Mouse (Mus musculus) megakaryocyte, embryonic 14.5 days (primary cell): ENCODE data around the gene Ube2h. TPM values are rescaled to one million over a fixed set of nuclear protein-coding genes. Genes with fewer than 3 reads are reported as not detected.
"Not testable (repeated sequence)": the region's sequence is repeated elsewhere in the genome, so short reads cannot be mapped to it uniquely, and the experiment has no call there.

Source experiments
- H3K27me3 ChIP-seq: replicated peaks from 2 replicates; pipeline ENCODE3; 2012; ENCODE audit warnings: inconsistent platforms
- H3K36me3 ChIP-seq: replicated peaks from 2 replicates; pipeline ENCODE3; 2012; ENCODE audit warnings: low read length, inconsistent platforms, mixed read lengths
- H3K4me1 ChIP-seq: 2 replicates; pipeline ENCODE4 v1.6.1; 2012; ENCODE audit warnings: inconsistent platforms
- H3K4me3 ChIP-seq: replicated peaks from 2 replicates; pipeline ENCODE3; 2012; ENCODE audit warnings: moderate library complexity, mild to moderate bottlenecking, inconsistent platforms
- H3K9me3 ChIP-seq: 2 replicates; pipeline ENCODE4 v1.6.1; 2012; ENCODE audit warnings: inconsistent platforms
- FLI1 ChIP-seq: IDR thresholded peaks from 2 replicates; pipeline ENCODE4 v1.6.1; 2012; ENCODE audit warnings: low read length, inconsistent platforms, mixed read lengths
- GATA1 ChIP-seq: IDR thresholded peaks from 3 replicates; pipeline ENCODE4 v1.6.1; 2012; ENCODE audit warnings: mixed read lengths, low read length, inconsistent platforms, borderline replicate concordance
- polyA plus RNA-seq: library from polyadenylated mRNA; stranded (reverse); fragments of >175 nt; gene quantifications from 2 replicates; pipeline ENCODE4 v1.2.3, GENCODE M21; 2012; ENCODE audit warnings: low replicate concordance; ENCODE audit not compliant: insufficient read depth

Gene Ube2h
- polyA plus RNA-seq, 1 experiment: 20.5 TPM

GRCm38 (mm10) chr6:30330706-30331105 lies 26.4 kb upstream of the Ube2h start:
- Histone ChIP-seq H3K9me3 (no peaks in the 10 kb centered on the region), H3K4me1 (peaks cover 69% of the 10 kb centered on the region), H3K27me3 (no peaks in the 10 kb centered on the region), H3K36me3 (no peaks in the 10 kb centered on the region), H3K4me3 (no peak overlapping the region)
- TF ChIP-seq FLI1: no peak
- no peak for TF ChIP-seq GATA1

- peak overlapping the region; percentile 56 for H3K4me3 ChIP-seq
- no peaks in the 10 kb centered on the region for H3K36me3 ChIP-seq
- no peaks in the 10 kb centered on the region for H3K27me3 ChIP-seq
- TF ChIP-seq GATA1: peak; percentile 58; the same call in 1 of the 3 replicates
- peak; percentile 87 for TF ChIP-seq FLI1
- no peaks in the 10 kb centered on the region for H3K9me3 ChIP-seq
- peaks cover 73% of the 10 kb centered on the region for H3K4me1 ChIP-seq
Measured at GRCm38 (mm10) chr6:30325932-30326501, 21.7 kb upstream of the Ube2h start.

- Histone ChIP-seq H3K9me3 (peaks cover 4% of the 10 kb centered on the region; the same call in 1 of the 2 replicates), H3K27me3 (no peaks in the 10 kb centered on the region)
Measured at GRCm38 (mm10) chr6:30321002-30321401, 16.7 kb upstream of the Ube2h start.

GRCm38 (mm10) chr6:30319216-30319615 lies 14.9 kb upstream of the Ube2h start:
- no peaks in the 10 kb centered on the region for H3K36me3 ChIP-seq
- no peak for TF ChIP-seq FLI1
- TF ChIP-seq GATA1: no peak
- H3K4me3 ChIP-seq: no peak overlapping the region
- H3K4me1 ChIP-seq: peaks cover 30% of the 10 kb centered on the region
- H3K27me3 ChIP-seq: no peaks in the 10 kb centered on the region
- peaks cover 4% of the 10 kb centered on the region; the same call in 1 of the 2 replicates for H3K9me3 ChIP-seq

More at GRCm38 (mm10) chr6:30321002-30321401, 16.7 kb upstream of the Ube2h start:
- TF ChIP-seq FLI1 (no peak), GATA1 (no peak)
- peaks cover 42% of the 10 kb centered on the region for H3K4me1 ChIP-seq
- peak overlapping the region; percentile 70 for H3K4me3 ChIP-seq
- H3K36me3 ChIP-seq: no peaks in the 10 kb centered on the region

GRCm38 (mm10) chr6:30312006-30312405 lies 7.7 kb upstream of the Ube2h start:
- Histone ChIP-seq H3K4me3 (no peak overlapping the region), H3K27me3 (no peaks in the 10 kb centered on the region), H3K4me1 (peaks cover 46% of the 10 kb centered on the region), H3K36me3 (peaks cover 5% of the 10 kb centered on the region), H3K9me3 (peaks cover 11% of the 10 kb centered on the region)
- TF ChIP-seq FLI1 (no peak), GATA1 (no peak)

- Histone ChIP-seq H3K27me3 (no peaks in the 10 kb centered on the region), H3K9me3 (peaks cover 11% of the 10 kb centered on the region), H3K4me1 (peaks cover 69% of the 10 kb centered on the region), H3K36me3 (peaks cover 3% of the 10 kb centered on the region), H3K4me3 (peak overlapping the region; percentile 76)
- no peak for TF ChIP-seq GATA1
- no peak for TF ChIP-seq FLI1
Measured at GRCm38 (mm10) chr6:30308751-30309150, 4.4 kb upstream of the Ube2h start.

- H3K36me3 ChIP-seq: no peaks in the 10 kb centered on the region
- no peaks in the 10 kb centered on the region for H3K27me3 ChIP-seq
- TF ChIP-seq GATA1 (0 out of 3 replicates have a peak, but pooled peaks have one; percentile 15), FLI1 (no peak)
- H3K4me1 ChIP-seq: peaks cover 69% of the 10 kb centered on the region
- H3K4me3 ChIP-seq: peak overlapping the region; percentile 60
- H3K9me3 ChIP-seq: 0 out of 2 replicates have a peak, but pooled peaks cover under 1% of the 10 kb centered on the region
Measured at GRCm38 (mm10) chr6:30307691-30308090, 3.4 kb upstream of the Ube2h start.

GRCm38 (mm10) chr6:30303771-30304398 lies 454 bp downstream of the Ube2h start:
- H3K9me3 ChIP-seq, H3K27me3 ChIP-seq: not testable (repeated sequence)
- Histone ChIP-seq H3K4me1 (peaks cover 78% of the 10 kb centered on the region), H3K4me3 (peak overlapping the region; percentile 91), H3K36me3 (peaks cover 21% of the 10 kb centered on the region)

- TF ChIP-seq FLI1 (no peak), GATA1 (no peak)
- Histone ChIP-seq H3K4me1 (peaks cover 78% of the 10 kb centered on the region), H3K9me3 (no peaks in the 10 kb centered on the region), H3K4me3 (peak overlapping the region; percentile 91), H3K27me3 (no peaks in the 10 kb centered on the region), H3K36me3 (peaks cover 28% of the 10 kb centered on the region)
Measured at GRCm38 (mm10) chr6:30302781-30303631, 1.3 kb downstream of the Ube2h start.

GRCm38 (mm10) chr6:30302156-30302555 lies 2.2 kb downstream of the Ube2h start:
- peaks cover 37% of the 10 kb centered on the region for H3K36me3 ChIP-seq
- peaks cover 78% of the 10 kb centered on the region for H3K4me1 ChIP-seq
- H3K4me3 ChIP-seq: peak overlapping the region; percentile 91
- H3K27me3 ChIP-seq: no peaks in the 10 kb centered on the region
- no peak for TF ChIP-seq FLI1
- no peaks in the 10 kb centered on the region for H3K9me3 ChIP-seq
